Mouse (Mus musculus) hindbrain, embryonic 11.5 days (tissue): ENCODE measurements at regions not wholly inside any gene's neighbourhood (a gene's known extent, or its start where the extent isn't known, plus 50 kb on each side); places are given as distances from the start of the nearest gene placed in this dataset.

Experiments used
- ATAC-seq: fragments of 200-750 bp; cut with Nextera tagmentation; 2 replicates; pipeline ENCODE4 v1.8.0; 2017; ENCODE audit warnings: mild to moderate bottlenecking, moderate TSS enrichment, moderate library complexity; ENCODE audit not compliant: low FRiP score
- DNase-seq: peaks from one replicate; pipeline ENCODE4 v3.0.0-alpha.2; 2015; ENCODE audit warnings: low spot score
- H3K27ac ChIP-seq: fragments of 300-500 bp; sonication (generic); 2 replicates; pipeline ENCODE4 v1.5.1; 2014; ENCODE audit warnings: mild to moderate bottlenecking, low read depth, low read length
- H3K27me3 ChIP-seq: fragments of 300-500 bp; sonication (generic); 2 replicates; pipeline ENCODE4 v1.6.1; 2014; ENCODE audit warnings: mild to moderate bottlenecking, low read length, moderate library complexity, mixed read lengths; ENCODE audit not compliant: control insufficient read depth, insufficient read depth
- H3K36me3 ChIP-seq: fragments of 300-500 bp; sonication (generic); 2 replicates; pipeline ENCODE4 v1.6.1; 2014; ENCODE audit warnings: mild to moderate bottlenecking, low read length, moderate library complexity, mixed read lengths; ENCODE audit not compliant: control insufficient read depth, insufficient read depth
- H3K4me1 ChIP-seq: fragments of 300-500 bp; sonication (generic); replicated peaks from 2 replicates; pipeline ENCODE4 v1.6.1; 2014; ENCODE audit warnings: low read length, mixed read lengths; ENCODE audit not compliant: control insufficient read depth, insufficient read depth
- H3K4me2 ChIP-seq: fragments of 300-500 bp; sonication (generic); replicated peaks from 2 replicates; pipeline ENCODE4 v1.6.1; 2014; ENCODE audit warnings: mild to moderate bottlenecking, low read depth, low read length
- H3K4me3 ChIP-seq: fragments of 300-500 bp; sonication (generic); 2 replicates; pipeline ENCODE4 v1.5.1; 2014; ENCODE audit warnings: low read depth, low read length
- H3K9ac ChIP-seq: fragments of 300-500 bp; sonication (generic); 2 replicates; pipeline ENCODE4 v1.6.1; 2014; ENCODE audit warnings: low read depth, low read length
- H3K9me3 ChIP-seq: fragments of 300-500 bp; sonication (generic); 2 replicates; pipeline ENCODE4 v1.6.1; 2016; ENCODE audit warnings: low read length; ENCODE audit not compliant: control insufficient read depth
- WGBS: fragments of 180-500 bp; shearing (Covaris S2); extraction: QIAGEN DNeasy Blood & Tissue Kit; methylation state at CpG from one replicate; pipeline ENCODE4 v1.1.7; 2014; 5-methylcytosine and 5-hydroxymethylcytosine counted together

DNA sequence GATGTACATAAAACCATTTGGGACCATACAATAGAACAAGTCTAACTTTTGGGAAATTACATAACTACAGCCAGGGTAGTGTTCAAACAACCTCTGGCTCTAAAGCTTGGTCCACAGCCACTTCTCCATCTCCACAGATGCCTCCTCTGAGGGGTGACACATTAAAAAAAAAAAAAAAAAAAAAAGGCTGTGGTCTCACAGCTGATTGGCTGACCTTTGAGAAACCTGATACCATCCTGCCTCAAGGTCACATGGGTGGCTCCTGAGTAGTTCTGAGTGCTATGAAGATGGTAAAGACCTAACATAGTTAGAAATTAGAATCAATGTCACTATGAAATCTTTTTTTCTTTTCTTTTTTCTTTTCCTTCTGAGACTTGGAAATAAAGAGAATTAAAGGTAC is 102.4 kb downstream of the Tmem182 start:
- Histone ChIP-seq H3K9me3 (no peaks in the 10 kb centered on the region), H3K27ac (no peak overlapping the region), H3K9ac (no peak overlapping the region), H3K4me2 (no peak overlapping the region), H3K36me3 (no peaks in the 10 kb centered on the region), H3K27me3 (no peaks in the 10 kb centered on the region), H3K4me3 (no peak overlapping the region), H3K4me1 (no peaks in the 10 kb centered on the region)
- DNase-seq (no peak), ATAC-seq (no peak)

GRCm38 (mm10) chr1:40913591-40913990 is 108.2 kb downstream of the Tmem182 start:
- Histone ChIP-seq H3K9ac (no peak overlapping the region), H3K4me1 (no peaks in the 10 kb centered on the region), H3K36me3 (no peaks in the 10 kb centered on the region), H3K4me3 (no peak overlapping the region), H3K4me2 (no peak overlapping the region), H3K27me3 (no peaks in the 10 kb centered on the region), H3K27ac (no peak overlapping the region), H3K9me3 (no peaks in the 10 kb centered on the region)
- no peak for DNase-seq
- 75% methylated on average over 3 of the region's 3 CpGs for WGBS
- ATAC-seq = no peak

GRCm38 (mm10) chr1:40924271-40924670 is 118.9 kb downstream of the Tmem182 start:
- Histone ChIP-seq H3K4me1 (no peaks in the 10 kb centered on the region), H3K4me2 (no peak overlapping the region), H3K9me3 (no peaks in the 10 kb centered on the region), H3K27me3 (no peaks in the 10 kb centered on the region), H3K36me3 (no peaks in the 10 kb centered on the region), H3K27ac (no peak overlapping the region), H3K4me3 (no peak overlapping the region), H3K9ac (no peak overlapping the region)
- no peak for DNase-seq
- WGBS = 76% methylated on average over 3 of the region's 3 CpGs
- no peak for ATAC-seq

DNA sequence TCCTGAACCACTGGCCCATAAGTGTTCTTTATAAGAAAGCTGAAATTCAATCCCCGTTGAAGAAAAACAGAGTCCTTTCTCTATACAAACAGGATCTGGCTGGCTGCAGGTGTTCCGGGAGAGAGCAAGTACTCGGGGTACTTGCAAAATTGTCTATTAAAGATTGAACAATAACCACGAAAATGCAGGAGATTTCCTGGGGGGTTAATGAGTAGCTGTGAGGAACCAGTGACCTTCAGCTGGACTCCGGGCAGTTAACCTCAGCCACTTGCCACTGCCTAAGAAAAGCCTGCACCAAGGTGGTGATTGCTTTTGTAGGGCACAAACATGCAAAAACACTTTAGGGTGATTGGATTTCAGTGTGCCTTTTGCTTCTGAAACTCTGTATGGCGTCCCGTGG is 119.4 kb downstream of the Tmem182 start:
- H3K4me1 ChIP-seq = no peaks in the 10 kb centered on the region
- H3K27ac ChIP-seq = no peak overlapping the region
- no peaks in the 10 kb centered on the region for H3K36me3 ChIP-seq
- WGBS = 66% methylated on average over 7 of the region's 7 CpGs
- no peak for ATAC-seq
- DNase-seq = no peak
- no peak overlapping the region for H3K4me2 ChIP-seq
- H3K9me3 ChIP-seq = no peaks in the 10 kb centered on the region
- no peaks in the 10 kb centered on the region for H3K27me3 ChIP-seq
- H3K4me3 ChIP-seq = no peak overlapping the region
- no peak overlapping the region for H3K9ac ChIP-seq

DNA sequence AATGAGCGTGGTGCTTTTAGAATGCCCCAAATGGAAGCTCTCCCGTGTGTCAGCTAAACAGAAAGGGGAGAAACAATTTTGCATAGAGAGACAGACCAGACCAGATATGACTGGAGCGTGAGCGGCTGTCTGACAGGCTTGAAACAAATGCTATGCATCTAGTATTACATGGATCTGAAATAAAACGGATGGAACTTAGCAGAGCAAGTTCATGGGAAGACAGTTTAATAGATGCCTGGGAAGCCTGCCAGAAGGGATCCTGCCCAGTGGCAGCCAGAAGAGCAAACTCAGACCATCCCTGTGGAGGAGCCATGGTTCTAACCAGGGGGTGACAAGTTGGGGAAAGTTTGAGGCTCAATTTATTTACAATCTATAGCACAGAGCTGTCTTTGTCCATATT is 126.0 kb downstream of the Tmem182 start:
- DNase-seq (no peak), ATAC-seq (no peak)
- H3K4me1 ChIP-seq = no peaks in the 10 kb centered on the region
- no peak overlapping the region for H3K4me2 ChIP-seq
- WGBS = 89% methylated on average over 5 of the region's 5 CpGs
- no peak overlapping the region for H3K27ac ChIP-seq
- no peak overlapping the region for H3K4me3 ChIP-seq
- no peaks in the 10 kb centered on the region for H3K36me3 ChIP-seq
- H3K9me3 ChIP-seq = no peaks in the 10 kb centered on the region
- H3K27me3 ChIP-seq = no peaks in the 10 kb centered on the region
- H3K9ac ChIP-seq = no peak overlapping the region

DNA sequence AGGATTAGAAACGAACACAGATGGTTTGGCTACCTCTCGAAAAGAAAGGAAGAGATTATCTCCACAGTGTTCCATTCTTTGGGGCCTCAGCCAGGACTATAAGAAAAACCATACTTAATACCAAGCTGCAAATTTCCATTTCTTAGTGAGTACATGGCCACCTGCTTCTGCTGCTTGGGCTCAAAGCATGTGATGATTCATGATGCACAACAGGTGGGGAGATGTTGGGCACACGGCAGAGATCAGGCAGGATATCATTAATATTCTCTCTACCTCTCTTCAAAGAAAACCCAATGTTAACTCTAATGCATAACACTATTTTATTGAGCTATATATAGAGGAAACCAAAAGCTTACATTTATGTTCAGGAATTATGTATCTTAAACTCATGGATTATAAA is 131.3 kb downstream of the Tmem182 start:
- Histone ChIP-seq H3K4me1 (no peaks in the 10 kb centered on the region), H3K4me3 (no peak overlapping the region), H3K4me2 (no peak overlapping the region), H3K36me3 (no peaks in the 10 kb centered on the region), H3K9ac (no peak overlapping the region), H3K27me3 (no peaks in the 10 kb centered on the region), H3K27ac (no peak overlapping the region), H3K9me3 (no peaks in the 10 kb centered on the region)
- ATAC-seq (no peak), DNase-seq (no peak)
- WGBS = 81% methylated on average over 3 of the region's 3 CpGs

DNA sequence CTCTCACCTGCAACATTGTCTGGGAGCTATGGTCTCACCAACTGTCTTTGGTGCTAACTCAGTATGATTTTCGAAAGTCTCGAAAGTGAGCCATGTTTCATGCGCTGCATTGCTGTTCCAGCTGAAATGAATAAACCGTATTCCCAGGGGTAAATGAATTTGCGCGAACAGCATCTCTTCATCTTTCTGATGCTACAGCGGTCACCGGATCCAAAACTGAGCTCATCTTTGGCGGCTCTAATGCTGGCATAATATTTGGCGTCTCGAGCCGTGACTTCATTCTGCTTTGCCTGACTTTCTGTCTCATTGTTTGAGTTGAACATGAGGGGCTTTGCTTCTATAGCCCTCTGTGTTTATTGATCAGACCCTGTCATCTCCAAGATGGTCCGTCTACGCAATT is 137.3 kb downstream of the Tmem182 start:
- Histone ChIP-seq H3K9me3 (no peaks in the 10 kb centered on the region), H3K36me3 (no peaks in the 10 kb centered on the region), H3K4me1 (no peaks in the 10 kb centered on the region), H3K27me3 (no peaks in the 10 kb centered on the region), H3K9ac (no peak overlapping the region), H3K4me2 (no peak overlapping the region), H3K4me3 (no peak overlapping the region), H3K27ac (no peak overlapping the region)
- no peak for ATAC-seq
- 92% methylated on average over 14 of the region's 14 CpGs for WGBS
- no peak for DNase-seq

- Histone ChIP-seq H3K36me3 (no peaks in the 10 kb centered on the region), H3K27ac (no peak overlapping the region), H3K4me2 (no peak overlapping the region), H3K4me3 (no peak overlapping the region), H3K9me3 (no peaks in the 10 kb centered on the region), H3K9ac (no peak overlapping the region), H3K27me3 (no peaks in the 10 kb centered on the region), H3K4me1 (no peaks in the 10 kb centered on the region)
- ATAC-seq (no peak), DNase-seq (no peak)
- WGBS = 65% methylated on average over 7 of the region's 7 CpGs
Measured at GRCm38 (mm10) chr1:40943165-40943564, 137.8 kb downstream of the Tmem182 start.

- H3K9ac ChIP-seq = no peak overlapping the region
- no peak overlapping the region for H3K27ac ChIP-seq
- DNase-seq = no peak
- no peak overlapping the region for H3K4me2 ChIP-seq
- 90% methylated on average over 5 of the region's 5 CpGs for WGBS
- H3K4me1 ChIP-seq = no peaks in the 10 kb centered on the region
- H3K36me3 ChIP-seq = no peaks in the 10 kb centered on the region
- H3K9me3 ChIP-seq = no peaks in the 10 kb centered on the region
- no peak overlapping the region for H3K4me3 ChIP-seq
- ATAC-seq = no peak
- H3K27me3 ChIP-seq = no peaks in the 10 kb centered on the region
Measured at GRCm38 (mm10) chr1:40950641-40951040, 145.2 kb downstream of the Tmem182 start.
